Mouse (Mus musculus): ENCODE data around the gene Rnf224.

DNA sequence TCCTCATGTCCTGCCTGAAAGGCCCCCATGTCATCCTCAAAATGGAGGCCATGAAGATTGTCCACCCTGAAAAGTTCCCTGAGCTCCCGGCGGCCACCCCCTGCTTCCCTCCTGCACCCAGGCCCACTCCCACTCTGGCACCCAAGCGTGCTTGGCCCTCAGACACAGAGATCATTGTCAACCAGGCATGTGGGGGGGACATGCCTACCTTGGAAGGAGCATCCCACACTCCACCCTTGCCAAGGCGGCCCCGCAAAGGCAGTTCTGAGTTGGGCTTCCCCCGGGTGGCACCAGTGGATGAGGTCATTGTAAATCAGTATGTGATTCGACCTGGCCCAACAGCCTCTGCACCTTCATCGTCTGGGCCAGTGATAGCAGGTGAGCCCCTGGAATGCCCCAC lies 6.8 kb upstream of the Rnf224 start:
- no peak for TF ChIP-seq CTCF (IDR thresholded peaks at IDR 0.05; ENCODE audit: control insufficient read depth, insufficient read depth, insufficient read length)
- TF ChIP-seq MAX (IDR thresholded peaks at IDR 0.05) = no peak
- TF ChIP-seq MYOG (IDR thresholded peaks at IDR 0.05; ENCODE audit: control insufficient read depth, extremely low read depth, insufficient read length) = no peak

Measured in C2C12 (cell line).